8 mouse cellular contexts compared by ENCODE assay signal in genomic region chr7:143052626-143053007, GRCm38 (mm10). TPM values are rescaled to one million over a fixed set of nuclear protein-coding genes. Genes with fewer than 3 reads are reported as not detected.
A peak's percentile ranks its signal among the peaks of the same experiment; 100 is the strongest.
DNase-seq lines count a peak whose midpoint lies in the region; ATAC-seq and TF ChIP-seq lines count a peak whose summit lies in the region.

Gene Cd81, plus strand, starts transcription at chr7:143052739.

- H3K27me3 ChIP-seq in embryonic facial prominence, embryonic 11.5 days (ENCODE audit: control insufficient read depth, insufficient read depth, low read length) = no peaks in the 10 kb centered on the region
- H3K27me3 ChIP-seq in intestine, postnatal 0 days (replicated peaks; ENCODE audit: control insufficient read depth, insufficient read depth, low read length) = 0 out of 2 replicates have a peak, but pooled peaks cover 4% of the 10 kb centered on the region

- peak within 1 kb of the TSS; percentile 70 for H3K27ac ChIP-seq in embryonic facial prominence, embryonic 11.5 days (replicated peaks; ENCODE audit: low read depth, low read length)
- peak within 1 kb of the TSS; percentile 77 for H3K27ac ChIP-seq in intestine, postnatal 0 days (ENCODE audit: low read depth, low read length)

- H3K4me2 ChIP-seq in embryonic facial prominence, embryonic 11.5 days (ENCODE audit: low read depth, low read length) = peak within 1 kb of the TSS; percentile 86
- peak within 1 kb of the TSS; percentile 95 for H3K4me2 ChIP-seq in intestine, postnatal 0 days (replicated peaks; ENCODE audit: low read depth)

- peak within 1 kb of the TSS; percentile 91 for H3K4me3 ChIP-seq in embryonic facial prominence, embryonic 11.5 days (ENCODE audit: low read depth, low read length)
- H3K4me3 ChIP-seq in intestine, postnatal 0 days (ENCODE audit: low read depth, low read length) = peak within 1 kb of the TSS; percentile 62

- no peaks in the 10 kb centered on the region for H3K36me3 ChIP-seq in embryonic facial prominence, embryonic 11.5 days (replicated peaks; ENCODE audit: control insufficient read depth, insufficient read depth, low read depth, low read length)
- no peaks in the 10 kb centered on the region; the same call in 1 of the 2 replicates for H3K36me3 ChIP-seq in intestine, postnatal 0 days (ENCODE audit: control insufficient read depth, insufficient read depth)

- no peaks in the 10 kb centered on the region for H3K9me3 ChIP-seq in embryonic facial prominence, embryonic 11.5 days (replicated peaks; ENCODE audit: control insufficient read depth, low read length)
- no peaks in the 10 kb centered on the region for H3K9me3 ChIP-seq in intestine, postnatal 0 days (ENCODE audit: control insufficient read depth)

- 0% methylated on average over 34 of the region's 37 CpGs for WGBS in embryonic facial prominence, embryonic 11.5 days
- WGBS in intestine, postnatal 0 days = under 1% methylated on average over 37 of the region's 37 CpGs

- intact Hi-C loops in left cerebral cortex, postnatal 36 days (cut with DNase I) = loop anchor here (2.0 to 5.0 kb wide), 2 partner anchors 36 to 45 kb away; partner anchors contain the start of gene Tspan32

- TF ChIP-seq CTCF in intestine, postnatal 0 days (IDR thresholded peaks at IDR 0.05; ENCODE audit: low read depth) = no peak

- peak within 1 kb of the TSS; percentile 92 for H3K9ac ChIP-seq in embryonic facial prominence, embryonic 11.5 days (replicated peaks; ENCODE audit: low read length)
- peak within 1 kb of the TSS; percentile 78 for H3K9ac ChIP-seq in intestine, postnatal 0 days (ENCODE audit: low read depth, low read length)

- peaks cover 3% of the 10 kb centered on the region; the same call in 1 of the 2 replicates for H3K4me1 ChIP-seq in embryonic facial prominence, embryonic 11.5 days (ENCODE audit: control insufficient read depth, insufficient read depth, low read length)
- H3K4me1 ChIP-seq in intestine, postnatal 0 days (replicated peaks; ENCODE audit: control insufficient read depth, insufficient read depth, low read length) = 0 out of 2 replicates have a peak, but pooled peaks cover 13% of the 10 kb centered on the region

- DNase-seq in adrenal gland, postnatal 14 days = peak; percentile 97
- peak; percentile 87 for DNase-seq in embryonic facial prominence, embryonic 11.5 days (ENCODE audit: low spot score)
- DNase-seq in left cerebral cortex, postnatal 36 days (ENCODE audit: low spot score in 2 of 2) = peak; percentile 82 to 83
- DNase-seq in mesoderm, embryonic 11.5 days (ENCODE audit: low read depth, low spot score) = peak; percentile 83
- DNase-seq in right cerebral cortex, postnatal 4 days = peak; percentile 80
- peak; percentile 81 for DNase-seq in yolk sac, embryonic 10.5 days (ENCODE audit: low spot score)

- peak; percentile 60 for ATAC-seq in embryonic facial prominence, embryonic 11.5 days (replicated peaks; ENCODE audit: insufficient number of reproducible peaks, low FRiP score, low TSS enrichment, low read depth)
- ATAC-seq in granulocyte monocyte progenitor cell, adult 5-6 weeks (replicated peaks; ENCODE audit: poor library complexity, severe bottlenecking) = peak; percentile 67
- peak; percentile 79 for ATAC-seq in intestine, postnatal 0 days

RNA-seq across cellular contexts. Expression of gene Cd81, which starts in this region (rescaled TPM):
- 536 and 561 TPM in 2 replicates for total RNA-seq in adrenal gland, postnatal 14 days (2021)
- polyA plus RNA-seq in embryonic facial prominence, embryonic 11.5 days (2014; fragmentation: Nextera tagmentation; extraction: Ambion mirVana) = 286 and 304 TPM in 2 replicates
- total RNA-seq in granulocyte monocyte progenitor cell, adult 5-6 weeks (2014; fragmentation: Nextera tagmentation) = 63.8 and 77.3 TPM in 2 replicates
- total RNA-seq in granulocyte monocyte progenitor cell, adult 5-6 weeks (2017) = 159 and 201 TPM in 2 replicates
- 212 and 216 TPM in 2 replicates for polyA plus RNA-seq in intestine, postnatal 0 days (2015; fragmentation: Nextera tagmentation; extraction: Ambion mirVana)
- 100 to 1,000 TPM; 385 to 445 TPM for total RNA-seq in left cerebral cortex, postnatal 36 days (2021)

Comparison
In these comparisons a context has a peak if more than half of its experiments do, and no peak if none do; other contexts are left out.
1. Peak in every context shown above with its lines: DNase-seq, ATAC-seq, H3K4me3 ChIP-seq and H3K27ac ChIP-seq.